Mouse (Mus musculus) small intestine, adult 2 months (tissue): ENCODE measurements around the gene Il1rapl2. TPM values are rescaled to one million over a fixed set of nuclear protein-coding genes. Genes with fewer than 3 reads are reported as not detected.

Experiments
- H3K27ac ChIP-seq: fragments of 200-500 bp; 2 replicates; pipeline ENCODE4 v1.5.1; 2012; ENCODE audit warnings: low read depth, low read length, control low read depth, inconsistent platforms; ENCODE audit not compliant: insufficient read depth
- H3K27me3 ChIP-seq: fragments of 200-500 bp; 2 replicates; pipeline ENCODE4 v1.6.1; 2012; ENCODE audit warnings: mild to moderate bottlenecking, moderate library complexity, low read length, inconsistent platforms; ENCODE audit not compliant: control insufficient read depth, insufficient read depth
- H3K36me3 ChIP-seq: fragments of 200-500 bp; 2 replicates; pipeline ENCODE4 v1.6.1; 2012; ENCODE audit warnings: mild to moderate bottlenecking, low read length, control low read depth, inconsistent platforms; ENCODE audit not compliant: control insufficient read depth, insufficient read depth
- H3K4me1 ChIP-seq: fragments of 200-500 bp; 2 replicates; pipeline ENCODE4 v1.6.1; 2012; ENCODE audit warnings: low read length, inconsistent platforms, mixed read lengths; ENCODE audit not compliant: control insufficient read depth, insufficient read depth, insufficient read length
- H3K4me3 ChIP-seq: fragments of 200-500 bp; 2 replicates; pipeline ENCODE4 v1.5.1; 2012; ENCODE audit warnings: low read depth, mild to moderate bottlenecking, control low read depth, inconsistent platforms, low read length, moderate library complexity
- CTCF ChIP-seq: fragments of 200-500 bp; IDR thresholded peaks from 2 replicates; pipeline ENCODE4 v1.5.1; 2012; ENCODE audit warnings: low read depth, mild to moderate bottlenecking, control low read depth, inconsistent platforms, low read length, moderate library complexity, mixed read lengths; ENCODE audit not compliant: insufficient replicate concordance, insufficient read length; ENCODE audit errors: extremely low read depth
- POLR2A ChIP-seq: fragments of 200-500 bp; IDR thresholded peaks from 2 replicates; pipeline ENCODE4 v1.6.1; 2012; ENCODE audit warnings: low read depth, mild to moderate bottlenecking, control low read depth, inconsistent platforms, low read length, moderate library complexity
- WGBS: fragments of 180-500 bp; shearing (Covaris S2); methylation state at CpG from one replicate; pipeline ENCODE4 v1.1.7; 2018; 5-methylcytosine and 5-hydroxymethylcytosine counted together
- polyA plus RNA-seq: library from polyadenylated mRNA; depleted of rRNA; stranded (reverse); fragments of >200 nt; gene quantifications from 2 replicates; pipeline ENCODE4 v1.2.3, GENCODE M21; 2012

Gene Il1rapl2
- polyA plus RNA-seq, 1 experiment, result not detected

DNA sequence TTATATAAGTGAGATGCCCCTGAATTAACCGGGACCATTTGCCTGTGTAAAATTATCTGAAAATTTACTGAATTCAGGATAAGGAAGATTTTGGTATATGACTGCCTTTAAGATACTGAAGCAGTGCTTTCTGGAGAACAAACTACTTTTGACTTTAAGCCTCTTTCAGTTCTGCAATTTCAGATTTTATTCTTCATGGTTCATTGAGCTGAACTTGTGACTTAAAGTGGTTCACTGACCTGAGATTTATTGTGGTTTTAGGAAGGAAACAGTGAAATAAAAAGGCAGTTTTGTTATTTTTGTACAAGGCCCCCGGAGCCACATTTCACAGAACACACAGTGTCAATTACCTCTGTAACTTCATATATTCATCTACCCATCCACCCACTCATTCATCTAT is 129.6 kb downstream of the Il1rapl2 start:
- no peaks in the 10 kb centered on the region for H3K27me3 ChIP-seq
- H3K36me3 ChIP-seq, result no peaks in the 10 kb centered on the region
- H3K4me1 ChIP-seq, result no peaks in the 10 kb centered on the region
- WGBS, result 80% methylated on average over 2 of the region's 2 CpGs
- H3K27ac ChIP-seq, result no peak overlapping the region
- TF ChIP-seq CTCF (no peak), POLR2A (no peak)
- no peak overlapping the region for H3K4me3 ChIP-seq

DNA sequence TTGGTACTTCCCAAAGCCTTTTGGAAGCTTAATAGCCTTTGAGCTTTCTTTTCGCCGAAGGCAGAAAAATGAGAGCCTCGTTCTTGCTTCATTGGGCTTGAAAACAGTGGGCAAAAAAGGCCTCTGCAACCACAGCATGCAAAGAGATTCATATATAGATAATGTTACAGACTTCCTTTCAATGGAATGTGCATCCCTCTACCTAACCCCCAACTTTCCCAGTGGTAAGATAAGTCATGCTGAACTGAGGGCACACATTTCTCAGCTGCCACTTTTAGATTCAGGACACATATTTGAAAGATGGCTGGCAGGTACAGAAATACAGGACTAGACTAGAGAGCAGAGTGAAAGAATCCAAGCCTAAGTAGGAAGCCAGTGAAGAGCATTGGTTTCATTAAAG is 185.1 kb downstream of the Il1rapl2 start:
- Histone ChIP-seq H3K27me3 (no peaks in the 10 kb centered on the region), H3K27ac (no peak overlapping the region), H3K36me3 (no peaks in the 10 kb centered on the region), H3K4me3 (no peak overlapping the region), H3K4me1 (no peaks in the 10 kb centered on the region)
- WGBS, result 78% methylated on average over 3 of the region's 3 CpGs
- TF ChIP-seq POLR2A, result no peak
- TF ChIP-seq CTCF, result no peak

DNA sequence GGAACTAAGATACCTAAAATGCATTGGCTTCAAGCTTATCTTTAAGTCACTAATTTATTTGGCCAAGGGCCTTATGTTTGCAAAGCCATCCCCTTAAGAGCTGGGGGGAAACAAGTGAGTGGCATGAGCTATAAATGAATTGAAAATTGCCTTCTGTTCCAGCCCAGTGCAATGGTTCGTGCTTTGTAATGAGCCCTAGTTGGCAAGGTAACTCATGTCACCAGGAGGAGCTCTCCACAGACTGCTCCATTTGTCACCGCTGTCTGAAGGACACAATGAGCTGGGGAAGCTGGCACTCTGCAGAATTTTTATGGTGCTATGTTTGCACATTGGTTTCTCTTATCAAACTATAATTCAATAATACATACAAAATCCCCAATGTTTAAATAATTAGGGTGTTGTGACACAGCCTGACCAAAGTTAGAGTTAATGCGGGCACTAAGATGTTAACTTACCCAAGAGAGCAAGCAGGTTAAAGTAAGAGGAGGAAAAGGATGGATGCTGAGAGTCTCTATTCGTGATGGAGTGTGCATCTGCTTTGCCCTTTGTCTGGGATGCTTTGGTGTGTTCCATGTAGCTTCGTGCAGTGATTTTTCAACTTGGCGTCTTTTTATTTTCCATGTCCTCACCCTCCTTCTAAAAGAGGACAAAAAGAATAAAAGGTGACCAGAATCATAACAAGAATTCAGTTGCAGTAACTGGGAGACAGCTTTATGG is 235.2 kb downstream of the Il1rapl2 start:
- 50% methylated on average over 6 of the region's 6 CpGs for WGBS
- no peak overlapping the region for H3K4me3 ChIP-seq
- H3K36me3 ChIP-seq, result no peaks in the 10 kb centered on the region
- H3K4me1 ChIP-seq, result no peaks in the 10 kb centered on the region
- H3K27ac ChIP-seq, result no peak overlapping the region
- TF ChIP-seq POLR2A, result no peak
- no peak for TF ChIP-seq CTCF
- no peaks in the 10 kb centered on the region for H3K27me3 ChIP-seq

DNA sequence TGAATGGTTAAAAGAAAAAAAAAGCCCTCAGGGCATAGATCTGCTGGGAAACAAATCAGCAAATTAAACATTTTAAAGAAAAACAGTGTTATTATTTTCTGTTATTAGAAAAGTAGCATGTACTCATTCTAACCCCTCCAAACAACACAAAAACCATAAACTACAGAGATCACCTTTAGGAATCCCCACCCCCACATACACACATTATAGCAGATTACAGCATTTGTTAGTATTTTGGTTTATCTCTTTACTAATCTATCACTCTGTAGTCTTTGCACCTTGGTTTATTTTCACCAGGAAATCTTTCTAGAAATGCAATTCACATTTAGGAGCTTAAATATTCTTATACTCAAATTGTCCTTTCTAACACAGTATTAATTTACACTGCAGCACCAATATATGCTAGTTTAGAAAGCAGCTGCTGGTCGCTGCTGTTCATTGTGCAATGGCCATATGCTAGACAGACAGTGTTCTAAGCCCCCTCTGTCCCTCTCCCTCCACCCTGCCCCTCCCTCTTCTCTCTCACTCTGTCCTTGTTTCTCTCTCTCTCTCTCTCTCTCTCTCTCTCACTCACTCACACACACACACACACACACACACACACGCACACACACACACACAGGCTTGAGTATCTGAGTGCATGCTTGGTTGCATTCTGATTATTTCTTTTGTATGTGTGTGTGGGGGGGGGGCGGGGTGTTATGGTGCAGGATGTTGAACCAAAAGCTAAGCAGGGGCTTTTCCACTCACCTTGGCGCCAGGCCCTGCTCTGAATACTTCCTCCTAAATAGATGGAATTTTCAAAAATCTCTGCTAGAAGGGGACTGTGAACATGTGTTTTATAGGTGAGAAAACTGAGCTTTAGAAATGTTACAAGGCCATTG is 236.1 kb downstream of the Il1rapl2 start:
- Histone ChIP-seq H3K36me3 (no peaks in the 10 kb centered on the region), H3K27me3 (no peaks in the 10 kb centered on the region), H3K4me3 (no peak overlapping the region), H3K27ac (no peak overlapping the region), H3K4me1 (no peaks in the 10 kb centered on the region)
- WGBS, result 67% methylated on average over 4 of the region's 4 CpGs
- TF ChIP-seq POLR2A (no peak), CTCF (no peak)

DNA sequence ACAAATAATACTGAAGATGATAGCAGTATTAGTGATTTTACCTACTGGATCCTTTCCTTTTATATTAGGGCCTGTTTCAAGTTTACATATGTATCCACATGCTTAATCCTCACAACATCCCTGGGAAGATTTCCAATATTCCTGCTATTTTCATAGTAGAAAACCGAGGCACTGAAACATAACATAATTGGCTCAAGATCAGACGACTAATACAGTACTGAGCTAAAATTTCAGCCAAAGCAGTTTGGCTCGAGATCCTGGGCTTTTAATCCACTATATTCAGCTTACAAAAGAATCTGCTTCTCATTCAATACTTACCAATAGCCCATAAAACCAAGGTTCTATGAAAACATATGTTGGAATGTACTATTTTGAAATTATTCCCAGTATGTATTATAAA is 239.1 kb downstream of the Il1rapl2 start:
- WGBS, result 48% methylated on average over 3 of the region's 3 CpGs
- no peaks in the 10 kb centered on the region for H3K27me3 ChIP-seq
- no peak overlapping the region for H3K27ac ChIP-seq
- H3K4me1 ChIP-seq, result no peaks in the 10 kb centered on the region
- TF ChIP-seq POLR2A, result no peak
- TF ChIP-seq CTCF, result no peak
- H3K36me3 ChIP-seq, result no peaks in the 10 kb centered on the region
- H3K4me3 ChIP-seq, result no peak overlapping the region

DNA sequence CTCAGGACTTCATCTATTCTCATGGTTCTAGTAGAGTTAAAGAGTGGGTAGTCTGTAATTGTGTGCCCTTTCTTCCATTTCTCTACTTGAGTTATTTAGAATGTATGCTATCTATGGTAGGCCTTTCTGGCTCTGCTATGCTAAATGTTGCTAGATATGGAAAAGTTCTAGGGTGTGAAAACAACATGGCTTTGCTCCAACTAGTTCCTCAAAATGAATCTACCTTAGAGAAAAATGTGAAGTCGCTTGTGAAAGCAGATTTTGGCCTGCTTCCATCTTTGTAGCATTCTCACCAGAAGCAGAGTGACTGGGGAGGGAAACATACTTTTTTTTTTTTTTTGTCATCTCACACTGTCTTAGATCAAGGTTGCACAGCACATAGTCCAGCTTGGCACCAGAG is 241.7 kb downstream of the Il1rapl2 start:
- WGBS, result 41% methylated on average over 1 of the region's 1 CpGs
- TF ChIP-seq CTCF (no peak), POLR2A (no peak)
- H3K4me3 ChIP-seq, result no peak overlapping the region
- H3K4me1 ChIP-seq, result no peaks in the 10 kb centered on the region
- no peaks in the 10 kb centered on the region for H3K27me3 ChIP-seq
- no peak overlapping the region for H3K27ac ChIP-seq
- H3K36me3 ChIP-seq, result no peaks in the 10 kb centered on the region

DNA sequence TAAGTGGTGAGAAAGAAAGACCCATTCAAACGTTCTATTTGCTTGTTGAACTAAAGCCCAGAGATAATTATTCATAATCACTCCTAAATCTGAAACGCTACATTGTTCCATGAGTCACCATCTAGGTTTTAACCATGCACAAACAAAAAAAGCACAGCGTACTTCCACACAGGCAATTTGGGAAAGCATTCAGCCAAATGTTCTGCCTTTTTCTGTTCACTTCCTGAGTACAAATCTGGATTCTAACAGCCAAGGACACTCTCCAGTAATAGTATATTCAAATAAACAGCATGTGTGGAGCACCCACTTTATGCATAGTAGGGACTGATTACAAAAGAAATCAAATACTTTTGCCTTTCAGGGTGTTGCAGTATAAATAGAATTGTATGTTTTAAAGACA is 278.5 kb downstream of the Il1rapl2 start:
- no peak for TF ChIP-seq CTCF
- TF ChIP-seq POLR2A, result no peak
- Histone ChIP-seq H3K4me1 (no peaks in the 10 kb centered on the region), H3K27me3 (no peaks in the 10 kb centered on the region), H3K4me3 (no peak overlapping the region), H3K27ac (no peak overlapping the region), H3K36me3 (no peaks in the 10 kb centered on the region)
- WGBS, result 41% methylated on average over 3 of the region's 3 CpGs
